Mouse (Mus musculus): Measurements from ENCODE around the gene Trub1.

Gene Trub1

DNA sequence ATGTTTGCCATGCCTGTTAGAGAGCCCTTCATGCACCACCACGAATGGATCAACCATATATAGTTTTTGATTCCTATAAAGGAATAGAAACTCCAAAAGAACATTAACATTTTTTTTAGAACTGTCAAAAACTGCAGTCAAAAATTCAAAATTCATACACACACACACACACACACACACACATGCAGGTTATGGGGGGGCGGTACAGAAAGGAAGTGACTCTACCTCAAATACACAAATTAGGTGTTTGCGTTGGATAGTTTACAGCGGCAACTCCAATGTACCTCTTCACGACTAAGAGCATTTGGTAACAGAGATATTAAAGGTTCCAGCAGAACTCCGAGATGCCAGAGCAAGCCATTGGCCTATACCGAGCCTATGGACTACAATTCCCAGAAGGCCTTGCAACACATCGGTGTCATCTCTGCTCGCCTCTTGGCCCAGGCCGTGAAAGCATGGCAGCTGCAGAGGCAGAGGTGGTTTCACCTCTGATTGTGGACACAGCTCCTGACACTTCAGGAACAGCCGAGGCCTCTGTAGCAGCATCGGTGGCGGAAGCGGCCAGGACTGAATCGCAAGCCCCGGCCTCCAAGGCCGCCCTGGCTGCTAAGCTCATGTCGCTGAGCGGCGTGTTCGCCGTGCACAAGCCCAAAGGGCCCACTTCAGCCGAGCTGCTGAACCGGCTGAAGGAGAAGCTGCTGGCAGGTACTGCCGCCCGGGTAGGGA lies at the start of gene Trub1:
TSS of gene Trub1 (plus strand) at position 421 of the 726 bp plus-strand sequence.
- peak; percentile 86 for DNase-seq (ENCODE audit: low spot score)

DNA sequence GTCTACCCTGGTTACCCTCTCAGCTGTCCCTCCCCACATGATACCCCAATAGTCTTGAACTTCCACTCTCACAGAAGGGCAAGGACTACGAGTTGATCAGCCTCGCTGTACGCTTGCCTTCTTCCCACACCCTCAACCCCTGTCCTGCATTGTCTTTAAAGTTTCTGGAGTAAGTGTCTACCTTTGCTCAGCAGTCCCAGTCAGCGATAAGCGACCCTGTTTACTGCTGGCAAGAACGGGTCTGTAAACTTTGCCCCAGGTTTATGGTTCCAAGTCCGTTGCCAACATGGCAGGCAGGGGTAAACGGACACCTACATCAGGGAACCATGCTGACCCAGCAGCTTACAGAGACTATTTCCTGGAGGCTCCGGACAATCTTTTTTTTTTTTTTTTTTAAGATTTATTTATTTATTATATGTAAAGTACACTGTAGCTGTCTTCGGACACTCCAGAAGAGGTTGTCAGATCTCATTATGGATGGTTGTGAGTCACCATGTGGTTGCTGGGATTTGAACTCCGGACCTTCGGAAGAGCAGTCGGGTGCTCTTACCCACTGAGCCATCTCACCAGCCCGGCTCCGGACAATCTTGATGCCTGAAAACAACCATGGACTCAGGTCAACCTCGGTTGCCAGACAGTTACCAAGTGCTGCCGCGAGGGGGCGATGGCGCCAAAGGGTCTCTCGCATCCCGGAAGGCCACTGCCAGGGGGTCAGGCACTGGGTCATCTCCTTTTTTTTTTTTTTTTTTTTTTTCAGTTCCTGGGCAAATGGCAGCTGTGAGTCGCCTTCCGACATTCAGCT lies 48.8 kb upstream of the Trub1 start:
- DNase-seq (ENCODE audit: low spot score): peak; percentile 75

DNA sequence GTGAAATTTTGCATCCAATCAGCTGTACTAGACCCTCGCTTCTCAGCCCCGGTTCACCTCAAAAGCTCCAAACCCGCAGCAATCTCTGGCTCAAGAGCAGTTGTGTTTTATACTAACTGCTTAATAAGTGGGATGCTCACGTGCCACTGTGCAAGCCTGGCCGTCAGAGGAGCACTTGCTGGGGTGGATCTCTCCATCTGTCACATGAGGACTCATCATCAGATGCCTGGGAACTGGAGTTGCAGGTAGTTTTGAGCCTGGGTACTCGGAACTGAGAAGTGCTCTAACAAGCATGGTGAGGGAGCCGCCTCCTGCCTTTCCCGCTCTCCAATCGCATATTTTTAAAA lies 48.2 kb upstream of the Trub1 start:
- peak; percentile 32 for DNase-seq (ENCODE audit: low spot score)

DNA sequence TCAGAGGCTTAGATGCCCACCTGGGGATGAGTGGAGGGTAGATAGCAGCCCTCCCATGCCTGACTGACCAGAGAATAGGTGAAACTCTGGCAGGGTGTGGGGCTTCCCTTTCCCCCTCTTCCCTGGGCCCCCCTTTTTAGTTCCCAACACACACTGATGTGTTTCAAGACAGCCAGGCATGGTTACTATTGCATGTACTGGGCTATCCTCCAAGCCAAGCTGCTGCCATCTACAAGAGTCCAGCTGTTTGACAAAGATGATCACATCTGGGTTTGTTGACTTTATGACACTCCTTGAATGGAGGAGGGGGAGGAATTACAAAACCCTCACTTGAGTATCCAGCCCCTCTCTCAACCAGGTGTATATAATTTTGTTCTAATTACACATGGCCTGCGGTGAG lies 44.8 kb upstream of the Trub1 start:
- no peak for DNase-seq (ENCODE audit: low spot score)

DNA sequence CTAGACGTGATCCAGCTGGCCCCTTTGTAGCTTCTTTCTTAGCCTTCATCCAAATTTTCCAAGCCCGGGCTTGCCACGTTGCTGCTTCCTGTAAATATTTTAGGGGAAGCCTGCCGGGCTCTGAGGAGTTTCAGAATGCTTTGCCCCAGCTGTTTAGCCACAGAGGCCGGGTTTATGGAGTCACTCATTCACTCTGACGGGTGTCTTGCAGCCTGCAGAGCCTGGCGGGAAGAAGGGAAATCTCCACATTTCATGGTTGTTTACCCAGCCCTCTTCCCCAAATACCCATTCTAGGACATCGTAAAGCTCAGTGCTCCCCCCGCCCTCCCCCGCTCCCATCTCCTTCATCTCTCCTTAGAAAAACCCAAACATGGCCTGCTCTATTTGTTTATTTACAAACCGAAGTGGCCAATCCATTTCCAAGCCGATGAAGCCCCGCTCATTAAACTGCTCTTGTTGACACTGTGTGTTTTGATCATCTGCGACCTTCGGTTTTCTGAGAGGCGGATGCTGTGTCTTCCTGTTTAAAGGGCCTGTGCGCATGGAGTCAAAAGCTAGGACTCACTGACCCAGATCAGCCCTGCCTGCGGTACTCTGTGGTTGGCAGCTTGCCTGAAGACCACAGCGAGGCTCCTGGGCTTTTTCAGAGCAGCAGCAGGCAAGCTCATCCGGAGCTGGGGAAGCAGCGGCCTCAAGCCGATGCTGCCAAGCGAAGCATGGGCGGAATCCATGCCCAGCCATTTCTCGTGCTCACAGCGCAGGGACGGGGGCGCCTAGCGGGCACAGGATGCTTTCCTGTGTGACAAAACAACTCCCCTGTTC lies 41.1 kb upstream of the Trub1 start:
- DNase-seq (ENCODE audit: low spot score): peak; percentile 35

DNA sequence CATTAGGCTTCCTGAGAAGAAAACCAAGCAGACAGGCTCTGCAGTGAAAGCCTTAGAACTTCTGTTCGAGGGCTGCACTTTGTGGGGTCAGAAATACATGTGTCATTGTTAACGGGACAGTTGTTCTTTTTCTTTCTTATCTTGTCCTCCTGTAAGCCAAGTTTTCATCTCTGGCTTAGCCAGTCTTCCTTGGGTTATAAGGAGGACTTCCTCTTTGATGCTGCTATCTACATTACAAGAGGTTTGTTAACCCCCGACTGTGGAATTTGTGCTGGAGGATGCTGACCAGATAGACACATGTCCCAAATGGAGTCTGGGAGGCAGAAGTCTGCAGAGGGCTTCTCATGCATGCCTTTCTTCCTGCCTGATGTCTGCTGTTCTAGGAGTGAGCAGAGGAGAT lies 39.5 kb upstream of the Trub1 start:
- DNase-seq (ENCODE audit: low spot score): no peak

DNA sequence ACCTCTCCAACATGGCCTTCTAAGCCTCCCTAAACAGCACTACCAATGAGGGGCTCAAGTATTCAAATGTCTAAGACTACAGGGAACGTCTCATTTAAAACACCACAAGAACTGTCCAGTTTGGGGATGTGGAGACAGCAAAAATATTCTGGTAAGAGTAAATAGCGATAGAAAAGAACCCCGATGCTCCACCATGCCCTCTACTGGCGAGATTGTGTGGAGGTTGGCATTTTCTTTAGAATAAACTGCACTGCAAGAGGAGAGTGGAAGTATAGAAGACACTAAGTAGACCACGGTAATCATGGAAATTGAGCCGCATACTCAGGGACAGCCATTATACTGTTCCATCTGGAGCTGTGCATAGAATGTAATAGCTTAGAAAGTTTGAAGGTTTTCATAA lies 38.8 kb upstream of the Trub1 start:
- no peak for DNase-seq (ENCODE audit: low spot score)

DNA sequence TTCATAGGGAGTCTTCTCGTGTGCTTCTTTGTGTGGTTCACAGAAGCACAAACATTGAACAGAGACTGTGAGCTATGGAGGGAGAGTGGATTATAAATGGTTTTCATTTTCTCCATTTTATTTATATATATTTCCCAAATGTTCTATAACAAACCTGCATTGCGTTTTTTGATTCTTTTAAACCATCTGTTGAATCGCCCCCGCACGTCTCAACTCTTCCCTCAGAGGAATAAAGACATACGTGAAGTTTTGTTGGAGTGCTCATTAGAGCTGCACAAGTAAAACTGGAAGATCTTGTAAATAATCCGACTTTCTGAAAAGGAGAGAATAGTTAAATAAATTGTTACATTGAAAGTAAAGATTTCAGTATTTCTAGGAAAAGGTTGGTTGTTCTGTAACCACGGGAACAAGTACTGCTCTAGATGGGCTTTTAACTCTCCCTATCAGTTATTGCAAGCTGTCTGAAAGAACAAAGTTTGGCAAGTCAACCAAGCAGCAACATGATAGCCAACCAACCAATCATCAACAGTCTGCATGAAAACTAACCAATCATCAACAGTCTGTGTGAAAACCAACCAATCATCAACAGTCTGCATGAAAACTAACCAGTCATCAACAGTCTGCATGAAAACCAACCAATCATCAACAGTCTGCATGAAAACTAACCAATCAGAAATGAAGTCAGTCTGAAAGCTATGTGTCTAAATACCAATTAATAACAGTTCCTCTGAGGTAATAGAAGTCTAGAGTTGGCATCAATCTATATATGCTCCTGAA lies 37.5 kb upstream of the Trub1 start:
- DNase-seq (ENCODE audit: low spot score): no peak

DNA sequence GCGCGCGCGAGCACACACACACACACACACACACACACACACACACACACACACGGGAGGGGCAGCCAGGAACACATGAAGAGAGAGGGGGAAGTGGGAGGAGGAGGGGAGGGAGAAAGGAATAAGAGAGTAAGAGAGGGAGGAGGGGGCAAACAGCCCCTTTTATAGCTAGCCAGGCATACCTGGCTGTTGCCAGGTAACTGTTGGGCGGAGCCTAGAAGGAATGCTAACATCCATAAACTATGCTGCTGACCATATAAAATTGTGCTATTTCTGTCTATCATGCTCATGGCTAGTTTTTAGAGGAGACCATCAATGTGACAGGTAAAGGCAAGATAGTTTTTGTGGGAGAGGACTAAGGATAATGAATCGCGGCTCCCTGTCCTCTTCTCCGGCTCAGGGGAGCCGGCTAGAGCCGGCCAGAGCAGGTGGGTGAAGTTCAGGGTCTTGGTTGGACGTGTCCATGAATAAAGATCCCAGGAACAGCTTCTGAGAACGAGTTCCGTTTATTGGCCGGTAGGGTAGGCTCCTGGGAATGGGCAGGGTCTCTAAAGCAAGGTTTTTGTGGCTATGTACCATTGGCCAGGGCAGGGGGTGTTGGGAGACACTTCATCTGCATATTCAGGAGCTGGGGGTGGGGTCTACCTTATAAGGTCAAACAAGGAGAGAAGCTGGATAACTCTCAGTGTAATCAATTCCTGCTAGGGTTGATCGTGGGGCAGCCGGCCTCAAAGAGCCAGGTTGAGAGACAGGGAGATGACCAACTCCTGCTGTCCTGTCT lies 34.7 kb upstream of the Trub1 start:
- DNase-seq (ENCODE audit: low spot score): no peak

DNA sequence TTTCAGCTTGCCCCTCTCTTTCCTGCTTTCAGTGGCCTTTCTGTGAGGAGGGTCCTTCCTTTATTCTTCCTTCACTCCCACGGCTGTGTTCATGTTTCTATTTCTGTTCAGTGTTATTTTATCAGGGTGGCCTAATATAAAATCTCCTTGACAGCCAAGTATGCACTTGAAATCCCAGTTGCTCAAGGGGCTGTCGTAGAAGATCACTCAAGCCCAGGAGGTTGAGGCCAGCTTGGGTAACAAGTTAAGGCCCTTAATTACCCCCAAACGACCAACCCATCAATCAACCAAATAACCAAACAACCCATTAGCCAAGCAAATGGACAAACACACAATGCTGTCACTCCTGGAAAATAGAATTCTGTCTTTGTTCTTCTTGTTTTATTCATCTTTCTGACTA lies 29.3 kb upstream of the Trub1 start:
- no peak for DNase-seq (ENCODE audit: low spot score)

DNA sequence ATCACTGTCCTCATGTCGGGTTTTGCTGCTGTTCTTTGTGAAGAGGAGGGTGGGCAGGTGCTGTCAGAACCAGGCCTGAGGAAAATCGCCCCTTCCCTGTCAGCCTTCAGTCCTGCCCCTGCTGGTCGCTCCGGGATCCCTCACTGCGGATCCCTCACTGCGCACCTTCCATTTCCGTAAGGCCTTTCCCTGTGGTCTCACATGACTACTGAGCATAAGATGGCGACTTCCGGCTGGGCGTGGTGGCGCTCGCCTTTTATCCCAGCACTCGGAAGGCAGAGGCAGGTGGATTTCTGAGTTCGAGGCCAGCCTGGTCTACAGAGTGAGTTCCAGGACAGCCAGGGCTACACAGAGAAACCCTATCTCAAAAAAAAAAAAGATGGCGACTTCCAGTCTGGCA lies 27.4 kb upstream of the Trub1 start:
- DNase-seq (ENCODE audit: low spot score): no peak

DNA sequence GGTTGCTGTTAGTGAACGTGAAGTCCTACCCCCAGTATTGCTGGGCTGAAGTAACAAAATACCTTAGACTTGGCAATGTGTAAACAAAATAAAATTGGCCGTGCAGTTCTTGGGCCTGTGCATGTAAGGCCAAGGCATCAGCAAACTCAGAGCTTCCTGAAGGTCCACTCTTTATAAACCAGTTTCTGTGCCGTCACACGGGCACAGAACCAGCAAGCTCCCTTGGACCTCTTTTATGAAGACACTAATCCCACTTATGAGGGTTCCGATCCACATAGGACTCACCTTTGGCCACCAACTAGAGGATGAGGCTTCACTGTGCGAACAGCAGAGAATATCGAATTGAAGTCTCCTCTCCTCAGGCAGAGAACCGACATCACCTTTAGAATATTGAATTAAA lies 25.9 kb upstream of the Trub1 start:
- no peak for DNase-seq (ENCODE audit: low spot score)

DNA sequence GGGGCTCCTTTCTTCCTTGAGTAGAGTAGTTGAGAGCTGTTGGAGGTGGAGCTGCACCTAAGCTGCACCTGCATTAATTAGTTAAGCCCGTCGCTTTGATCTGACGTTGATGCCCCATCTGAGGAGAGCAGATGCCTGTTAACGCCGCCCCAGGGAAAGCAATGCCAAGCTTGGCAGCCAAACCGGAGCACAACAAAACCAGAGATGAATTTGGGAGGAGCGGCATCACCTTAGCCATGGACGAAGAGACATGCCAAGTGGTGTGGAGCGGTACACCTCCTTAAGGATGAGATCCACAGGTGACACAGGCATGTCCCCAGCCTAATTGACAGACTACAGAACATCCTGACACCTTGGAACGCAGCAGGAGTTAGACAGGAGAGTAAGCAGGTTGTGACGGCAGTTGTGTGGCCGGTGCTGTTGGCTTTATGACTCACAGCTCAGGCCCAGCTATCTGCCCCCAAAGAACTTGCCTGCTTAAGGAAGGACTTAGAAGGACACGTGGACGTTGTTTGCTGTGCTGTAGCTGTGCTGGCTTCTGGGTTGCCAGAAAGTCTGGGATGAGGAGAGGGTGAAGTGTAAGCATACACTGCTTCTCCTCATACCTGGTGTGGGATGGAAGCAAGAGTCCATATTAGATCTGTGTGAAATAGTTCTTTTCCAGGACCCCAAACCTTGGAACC lies 24.8 kb upstream of the Trub1 start:
- DNase-seq (ENCODE audit: low spot score): no peak

DNA sequence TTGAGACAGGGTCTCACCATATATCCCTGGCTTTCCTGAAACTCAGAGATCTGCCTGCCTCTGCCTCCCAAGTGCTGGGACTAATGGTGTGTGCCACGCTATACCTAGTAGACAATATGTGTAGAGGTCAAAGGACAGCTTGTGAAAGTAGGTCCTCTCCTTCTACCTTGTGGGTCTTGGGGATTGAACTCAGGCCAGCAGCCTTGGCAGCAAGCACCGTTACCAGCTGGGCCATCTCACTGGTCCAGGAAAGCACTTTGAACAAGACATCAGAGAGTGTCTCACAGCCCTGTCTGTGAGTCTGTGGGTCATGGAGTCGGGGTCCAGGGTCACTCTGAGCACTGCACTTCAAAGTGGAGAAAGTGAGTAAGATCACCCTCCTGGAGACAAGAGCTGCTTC lies 24.1 kb upstream of the Trub1 start:
- no peak for DNase-seq (ENCODE audit: low spot score)

DNA sequence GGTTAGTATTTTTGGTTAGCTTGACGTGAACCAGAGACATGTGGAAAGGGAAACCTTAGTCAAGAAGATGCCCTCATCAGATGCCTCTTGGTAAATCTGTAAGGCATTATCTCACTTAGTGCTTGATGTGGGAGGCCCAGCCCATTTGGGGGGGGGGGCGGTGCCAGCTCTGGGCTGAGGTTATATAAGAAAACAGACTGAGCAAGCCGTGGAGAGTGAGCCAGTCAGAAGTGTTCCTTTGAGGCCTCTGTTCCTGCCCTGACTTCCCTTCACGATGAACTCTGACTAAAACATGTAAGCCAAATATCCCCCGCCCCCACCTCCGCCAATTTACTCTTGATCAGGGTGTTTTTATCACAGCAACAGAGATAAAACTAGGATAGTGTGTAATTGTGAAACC lies 22.8 kb upstream of the Trub1 start:
- DNase-seq (ENCODE audit: low spot score): no peak

DNA sequence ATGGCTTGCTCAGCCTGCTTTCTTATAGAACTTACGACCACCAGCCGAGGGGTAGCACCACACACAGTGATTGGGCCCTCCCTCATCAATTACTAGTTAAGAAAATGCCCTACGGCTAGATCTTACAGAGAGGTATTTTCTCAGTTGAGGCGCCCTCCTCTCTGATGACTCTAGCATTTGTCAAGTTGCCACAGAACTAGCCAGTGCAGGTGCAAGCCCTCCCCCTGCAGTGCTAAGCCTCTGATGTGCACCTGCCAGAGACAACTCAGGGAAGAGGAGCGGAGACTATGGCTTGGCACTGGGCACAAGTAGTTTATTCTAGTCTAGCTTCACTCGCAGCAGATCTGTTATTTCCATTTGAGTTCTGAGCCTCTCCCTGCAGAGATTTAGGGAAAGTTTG lies 21.2 kb upstream of the Trub1 start:
- DNase-seq (ENCODE audit: low spot score): no peak

DNA sequence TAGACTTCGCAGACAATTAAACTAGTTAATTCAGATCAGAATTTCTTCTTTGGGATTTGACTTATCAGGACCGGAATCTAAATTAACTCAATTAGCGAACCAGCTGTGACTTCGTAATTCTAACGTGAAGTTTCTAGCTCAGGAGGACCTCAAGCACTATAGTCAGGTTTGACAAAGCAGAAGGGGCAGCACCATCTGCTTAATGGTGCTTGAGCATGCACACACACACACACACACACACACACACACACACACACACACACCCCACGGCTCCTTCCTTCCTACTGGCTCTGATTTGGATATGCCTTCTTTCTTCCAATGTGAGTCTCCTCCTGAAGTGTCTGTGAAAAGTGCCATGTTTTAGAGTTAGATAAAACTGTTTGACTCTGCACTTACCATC lies 18.7 kb upstream of the Trub1 start:
- no peak for DNase-seq (ENCODE audit: low spot score)

DNA sequence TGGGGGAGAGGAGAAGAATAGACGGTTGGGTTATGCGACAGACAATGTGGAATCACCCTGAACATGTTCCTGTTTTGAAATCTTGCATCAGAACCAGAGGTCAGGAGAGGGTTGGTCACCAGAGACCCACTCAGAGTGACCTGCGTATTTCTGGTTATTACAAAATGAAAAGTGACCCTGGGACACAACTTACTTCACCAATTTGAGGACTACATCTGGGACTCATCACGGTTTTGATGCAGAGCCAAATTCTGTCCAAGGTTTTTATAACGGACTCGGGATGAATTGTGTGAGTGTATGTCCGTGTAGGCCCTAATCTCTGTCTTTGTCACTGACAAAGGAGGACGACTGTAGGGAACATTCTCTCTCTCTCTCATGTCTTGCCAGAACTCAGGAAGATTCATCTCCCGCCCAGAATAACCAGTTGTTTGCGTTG lies 16.1 kb upstream of the Trub1 start:
- DNase-seq (ENCODE audit: low spot score): no peak

DNA sequence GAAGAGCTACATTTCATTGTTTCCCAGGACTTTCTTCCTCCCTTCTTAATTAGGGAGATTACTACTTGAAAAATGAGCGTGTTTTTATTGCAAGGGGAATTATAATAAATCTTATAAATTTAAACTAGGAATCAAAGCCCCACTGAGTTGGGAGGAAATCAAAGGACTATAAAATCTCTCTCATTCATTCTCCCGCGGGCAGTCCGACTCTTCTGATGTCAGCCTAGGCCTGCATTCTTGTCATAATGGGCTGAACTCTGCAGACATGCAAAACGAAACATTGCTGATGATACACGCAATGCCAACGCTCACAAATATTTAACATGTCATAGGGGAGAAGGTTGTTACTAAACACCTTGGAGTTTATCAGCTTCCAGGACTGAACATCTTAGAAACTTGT lies 15.7 kb upstream of the Trub1 start:
- no peak for DNase-seq (ENCODE audit: low spot score)

DNA sequence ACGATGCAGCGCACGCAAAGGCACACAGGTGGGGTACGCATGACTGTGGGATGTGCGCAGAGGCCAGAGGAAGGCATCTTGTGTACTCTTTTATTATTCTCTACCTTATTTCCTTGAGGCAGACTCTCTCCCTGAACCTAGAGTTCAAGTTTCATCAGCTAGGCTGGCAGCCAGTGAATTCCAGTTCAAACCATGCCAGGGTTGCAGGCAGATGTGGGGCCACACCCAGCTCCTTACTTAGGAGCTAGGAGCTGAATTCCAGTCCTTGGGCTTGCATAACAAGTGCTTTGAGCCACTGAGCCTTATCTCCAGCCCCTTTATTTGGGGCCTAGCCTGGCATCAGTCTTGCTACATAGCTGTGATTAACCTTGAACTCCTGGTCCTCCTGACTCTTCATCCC lies 13.4 kb upstream of the Trub1 start:
- no peak for DNase-seq (ENCODE audit: low spot score)

DNA sequence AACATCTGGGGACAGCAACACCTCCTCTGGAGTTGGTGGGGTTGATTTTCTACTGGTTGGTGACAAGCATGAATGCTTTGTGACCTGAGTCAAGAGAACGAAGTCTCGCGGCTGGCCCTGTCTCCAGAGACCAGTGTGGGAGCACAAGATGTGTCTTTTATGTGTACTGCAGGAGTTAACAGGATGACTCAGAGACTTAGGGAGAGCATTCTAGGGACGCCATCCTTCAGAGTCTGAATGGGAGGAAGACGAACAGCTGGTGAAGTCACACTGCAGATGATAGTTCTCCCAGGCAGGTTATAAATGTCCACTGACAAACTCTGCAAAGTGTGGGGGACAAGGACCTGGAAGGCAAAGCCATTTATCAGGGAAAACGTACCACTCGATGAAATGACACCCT lies 11.2 kb upstream of the Trub1 start:
- no peak for DNase-seq (ENCODE audit: low spot score)

All from layer of hippocampus, adult 11-12 months (tissue).